Mouse (Mus musculus): ENCODE results near the gene Tenm4.

Tenm4 gene

GRCm38 (mm10) chr7:96203812-96204560 is 32.9 kb downstream of the Tenm4 start:
- no peak for DNase-seq (ENCODE audit: low read depth)

- DNase-seq (ENCODE audit: low read depth): no peak
Observed at GRCm38 (mm10) chr7:96204809-96205350, 33.8 kb downstream of the Tenm4 start.

- DNase-seq (ENCODE audit: low read depth): no peak
Observed at GRCm38 (mm10) chr7:96207071-96207470, 36.0 kb downstream of the Tenm4 start.

- DNase-seq (ENCODE audit: low read depth): no peak
Observed at GRCm38 (mm10) chr7:96209783-96210524, 38.9 kb downstream of the Tenm4 start.

GRCm38 (mm10) chr7:96210525-96211369 is 39.7 kb downstream of the Tenm4 start:
- DNase-seq (ENCODE audit: low read depth): no peak

- DNase-seq (ENCODE audit: low read depth): no peak
Observed at GRCm38 (mm10) chr7:96211618-96212021, 40.6 kb downstream of the Tenm4 start.

GRCm38 (mm10) chr7:96212224-96212591 is 41.2 kb downstream of the Tenm4 start:
- DNase-seq (ENCODE audit: low read depth): no peak

GRCm38 (mm10) chr7:96212592-96213541 is 41.8 kb downstream of the Tenm4 start:
- DNase-seq (ENCODE audit: low read depth): no peak

- DNase-seq (ENCODE audit: low read depth): no peak
Observed at GRCm38 (mm10) chr7:96213741-96214140, 42.7 kb downstream of the Tenm4 start.

GRCm38 (mm10) chr7:96214876-96215275 is 43.8 kb downstream of the Tenm4 start:
- DNase-seq (ENCODE audit: low read depth): no peak

- no peak for DNase-seq (ENCODE audit: low read depth)
Observed at GRCm38 (mm10) chr7:96215894-96216509, 45.0 kb downstream of the Tenm4 start.

- DNase-seq (ENCODE audit: low read depth): no peak
Observed at GRCm38 (mm10) chr7:96219386-96219785, 48.3 kb downstream of the Tenm4 start.

GRCm38 (mm10) chr7:96220647-96221046 is 49.6 kb downstream of the Tenm4 start:
- DNase-seq (ENCODE audit: low read depth): no peak

- DNase-seq (ENCODE audit: low read depth): no peak
Observed at GRCm38 (mm10) chr7:96222569-96222968, 51.5 kb downstream of the Tenm4 start.

- no peak for DNase-seq (ENCODE audit: low read depth)
Observed at GRCm38 (mm10) chr7:96228562-96229268, 57.7 kb downstream of the Tenm4 start.

- no peak for DNase-seq (ENCODE audit: low read depth)
Observed at GRCm38 (mm10) chr7:96230006-96230719, 59.1 kb downstream of the Tenm4 start.

GRCm38 (mm10) chr7:96230720-96231241 is 59.7 kb downstream of the Tenm4 start:
- no peak for DNase-seq (ENCODE audit: low read depth)

GRCm38 (mm10) chr7:96235847-96236246 is 64.8 kb downstream of the Tenm4 start:
- DNase-seq (ENCODE audit: low read depth): no peak

- DNase-seq (ENCODE audit: low read depth): no peak
Observed at GRCm38 (mm10) chr7:96240661-96241060, 69.6 kb downstream of the Tenm4 start.

All from 416B (cell line).